Mouse (Mus musculus) liver, postnatal 0 days (tissue): ENCODE data around the gene Chst15. TPM values are rescaled to one million over a fixed set of nuclear protein-coding genes. Genes with fewer than 3 reads are reported as not detected.

Source experiments
- ATAC-seq: fragments of 200-750 bp; cut with Nextera tagmentation; 2 replicates; pipeline ENCODE4 v1.8.0; 2017; ENCODE audit warnings: mild to moderate bottlenecking, moderate library complexity
- DNase-seq: peaks from one replicate; pipeline ENCODE4 v3.0.0-alpha.2; 2016
- H3K27ac ChIP-seq: fragments of 300-500 bp; sonication (generic); 2 replicates; pipeline ENCODE4 v1.5.1; 2014; ENCODE audit warnings: antibody characterized with exemption, moderate library complexity, mild to moderate bottlenecking, low read depth
- H3K27me3 ChIP-seq: fragments of 300-500 bp; sonication (generic); 2 replicates; pipeline ENCODE4 v1.6.1; 2014; ENCODE audit warnings: low read length, control low read depth, mixed read lengths; ENCODE audit not compliant: insufficient read depth
- H3K36me3 ChIP-seq: fragments of 300-500 bp; sonication (generic); replicated peaks from 2 replicates; pipeline ENCODE4 v1.6.1; 2014; ENCODE audit warnings: mild to moderate bottlenecking, control low read depth, low read length, moderate library complexity, mixed read lengths; ENCODE audit not compliant: insufficient read depth
- H3K4me1 ChIP-seq: fragments of 300-500 bp; sonication (generic); 2 replicates; pipeline ENCODE4 v1.6.1; 2014; ENCODE audit warnings: antibody characterized with exemption, mild to moderate bottlenecking, control low read depth; ENCODE audit not compliant: insufficient read depth
- H3K4me2 ChIP-seq: fragments of 300-500 bp; sonication (generic); 2 replicates; pipeline ENCODE4 v1.6.1; 2014; ENCODE audit warnings: low read depth, mild to moderate bottlenecking, low read length, moderate library complexity, mixed read lengths
- H3K4me3 ChIP-seq: fragments of 300-500 bp; sonication (generic); 2 replicates; pipeline ENCODE4 v1.5.1; 2014; ENCODE audit warnings: low read depth, low read length
- H3K9ac ChIP-seq: fragments of 300-500 bp; sonication (generic); replicated peaks from 2 replicates; pipeline ENCODE4 v1.6.1; 2014; ENCODE audit warnings: mild to moderate bottlenecking, moderate library complexity
- H3K9me3 ChIP-seq: fragments of 300-500 bp; sonication (generic); 2 replicates; pipeline ENCODE4 v1.6.1; 2016; ENCODE audit warnings: mild to moderate bottlenecking, control low read depth, low read length, mixed read lengths
- CTCF ChIP-seq: sonication (generic); IDR thresholded peaks from 2 replicates; pipeline ENCODE4 v1.5.1; 2016; ENCODE audit warnings: antibody characterized with exemption, low read depth
- EP300 ChIP-seq: IDR thresholded peaks from 2 replicates; pipeline ENCODE4 v1.6.1; 2016; ENCODE audit warnings: antibody characterized with exemption, low read depth, mild to moderate bottlenecking
- WGBS: fragments of 180-500 bp; shearing (Covaris S2); extraction: QIAGEN DNeasy Blood & Tissue Kit; methylation state at CpG from one replicate; pipeline ENCODE4 v1.1.7; 2014; ENCODE audit not compliant: insufficient replicate concordance; 5-methylcytosine and 5-hydroxymethylcytosine counted together
- polyA plus RNA-seq: library from polyadenylated mRNA; unstranded; fragments of >200 nt; fragmentation: Nextera tagmentation; extraction: Ambion mirVana; gene quantifications from 2 replicates; pipeline ENCODE4 v1.2.1, GENCODE M21; 2015

Gene Chst15
- polyA plus RNA-seq, 1 experiment from 2014 or later = 5.4 TPM

DNA sequence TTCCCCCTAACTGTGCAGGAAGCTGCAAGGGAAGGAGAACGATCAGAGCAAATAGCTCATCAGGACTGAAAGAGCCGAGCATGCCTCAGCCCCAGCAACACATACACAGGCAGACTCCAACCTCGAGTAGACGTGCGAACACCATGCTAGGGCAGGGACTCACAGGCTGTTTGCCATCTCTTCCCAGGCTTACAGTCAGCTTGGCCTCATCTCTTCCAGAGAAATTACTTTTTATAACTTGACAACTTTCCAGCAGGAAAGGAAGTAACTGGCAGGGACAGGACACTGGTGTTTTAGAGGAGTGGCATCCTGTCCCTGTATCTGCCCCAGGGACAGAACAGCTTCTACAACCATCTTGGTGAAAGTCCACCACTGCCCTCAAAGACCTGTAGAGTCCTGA, 73.8 kb downstream of the Chst15 start:
- TF ChIP-seq CTCF = no peak
- TF ChIP-seq EP300 = no peak
- H3K9me3 ChIP-seq = no peaks in the 10 kb centered on the region
- H3K36me3 ChIP-seq = peaks cover 6% of the 10 kb centered on the region; the same call in 1 of the 2 replicates
- no peak overlapping the region for H3K27ac ChIP-seq
- 59% methylated on average over 5 of the region's 5 CpGs for WGBS
- no peak overlapping the region for H3K9ac ChIP-seq
- H3K4me3 ChIP-seq = no peak overlapping the region
- H3K4me1 ChIP-seq = 0 out of 2 replicates have a peak, but pooled peaks cover 3% of the 10 kb centered on the region
- ATAC-seq (no peak; the same call in 1 of the 2 replicates), DNase-seq (no peak)
- no peak overlapping the region for H3K4me2 ChIP-seq
- H3K27me3 ChIP-seq = no peaks in the 10 kb centered on the region

DNA sequence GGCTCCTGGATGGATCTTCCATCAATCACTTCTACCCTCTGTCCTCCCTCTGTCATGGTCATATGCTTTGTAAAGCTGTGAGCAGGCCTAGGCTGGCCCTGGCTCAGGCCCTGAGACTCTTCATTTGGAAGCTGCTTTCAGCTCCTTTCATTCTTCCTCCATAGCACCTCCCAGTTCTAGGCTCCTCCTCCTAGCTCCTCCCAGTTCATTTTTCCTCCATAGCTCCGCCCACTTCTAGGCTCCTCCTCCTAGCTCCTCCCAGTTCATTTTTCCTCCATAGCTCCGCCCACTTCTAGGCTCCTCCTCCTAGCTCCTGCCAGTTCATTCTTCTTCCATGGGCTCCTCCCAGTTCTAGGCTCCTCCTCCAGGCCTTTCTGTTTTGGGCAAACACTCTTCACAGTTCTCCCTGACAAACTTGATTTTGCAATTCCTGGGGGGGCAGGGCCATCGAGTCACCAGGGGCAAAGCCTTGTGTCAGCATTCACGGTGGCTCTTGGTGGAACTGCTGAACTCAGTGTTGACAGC, 74.3 kb downstream of the Chst15 start:
- Histone ChIP-seq H3K4me3 (no peak overlapping the region), H3K9ac (no peak overlapping the region), H3K27ac (no peak overlapping the region), H3K36me3 (peaks cover 9% of the 10 kb centered on the region), H3K27me3 (no peaks in the 10 kb centered on the region), H3K4me1 (0 out of 2 replicates have a peak, but pooled peaks cover 3% of the 10 kb centered on the region), H3K9me3 (no peaks in the 10 kb centered on the region), H3K4me2 (no peak overlapping the region)
- ATAC-seq = peak; percentile 90
- 37% methylated on average over 4 of the region's 4 CpGs for WGBS
- peak; percentile 81 for DNase-seq
- TF ChIP-seq CTCF (no peak), EP300 (no peak)

DNA sequence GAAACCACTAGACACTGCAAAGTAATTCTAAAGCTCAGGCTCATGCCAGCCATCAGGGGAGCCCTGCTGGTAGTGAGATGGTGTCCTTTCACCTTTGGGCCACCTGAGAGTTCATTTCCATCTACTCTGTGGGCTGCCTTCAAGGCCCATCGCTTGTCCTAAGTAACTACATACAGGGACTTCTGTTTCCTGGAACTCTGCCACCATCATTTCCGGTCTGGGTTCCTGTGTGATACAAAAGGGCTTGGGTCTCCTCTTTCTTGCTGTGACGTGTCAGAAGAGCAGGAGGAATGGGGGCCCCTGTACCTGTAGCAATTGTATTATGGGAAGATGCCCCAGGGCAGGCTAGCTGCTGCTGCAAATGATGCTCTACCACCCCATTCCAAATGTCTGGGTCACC, 78.1 kb downstream of the Chst15 start:
- 63% methylated on average over 3 of the region's 3 CpGs for WGBS
- H3K27ac ChIP-seq = no peak overlapping the region
- no peak overlapping the region for H3K4me3 ChIP-seq
- ATAC-seq (no peak), DNase-seq (no peak)
- no peaks in the 10 kb centered on the region for H3K9me3 ChIP-seq
- TF ChIP-seq CTCF (no peak), EP300 (no peak)
- no peak overlapping the region for H3K9ac ChIP-seq
- H3K36me3 ChIP-seq = peaks cover 8% of the 10 kb centered on the region
- H3K27me3 ChIP-seq = no peaks in the 10 kb centered on the region
- no peak overlapping the region for H3K4me2 ChIP-seq
- H3K4me1 ChIP-seq = 0 out of 2 replicates have a peak, but pooled peaks cover 3% of the 10 kb centered on the region

DNA sequence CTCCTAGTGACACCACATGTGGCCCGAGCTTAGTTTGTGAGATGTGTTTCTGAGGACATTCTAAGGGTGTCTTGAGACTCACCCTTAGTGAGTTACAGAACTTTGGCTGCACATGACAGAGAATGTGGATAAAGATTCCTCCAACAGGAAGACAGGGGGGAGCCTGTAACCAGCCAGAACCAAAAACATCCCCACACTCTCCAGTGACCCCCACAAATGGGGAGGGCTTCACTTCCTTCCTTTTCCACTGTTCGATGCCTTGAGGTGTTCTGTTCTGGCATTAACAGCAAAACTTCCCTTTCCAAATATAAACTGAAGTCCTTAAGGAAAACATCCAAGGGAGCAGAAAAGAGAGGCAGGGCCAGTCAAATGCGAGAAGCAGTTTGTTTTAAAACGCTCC, 79.8 kb downstream of the Chst15 start:
- Histone ChIP-seq H3K36me3 (peaks cover 8% of the 10 kb centered on the region), H3K27me3 (no peaks in the 10 kb centered on the region), H3K4me2 (no peak overlapping the region), H3K9me3 (no peaks in the 10 kb centered on the region), H3K4me3 (no peak overlapping the region), H3K9ac (no peak overlapping the region), H3K4me1 (no peaks in the 10 kb centered on the region), H3K27ac (no peak overlapping the region)
- ATAC-seq = no peak
- DNase-seq = no peak
- TF ChIP-seq CTCF (no peak), EP300 (0 out of 2 replicates have a peak, but pooled peaks have one; percentile 15)
- WGBS = 62% methylated on average over 4 of the region's 4 CpGs

DNA sequence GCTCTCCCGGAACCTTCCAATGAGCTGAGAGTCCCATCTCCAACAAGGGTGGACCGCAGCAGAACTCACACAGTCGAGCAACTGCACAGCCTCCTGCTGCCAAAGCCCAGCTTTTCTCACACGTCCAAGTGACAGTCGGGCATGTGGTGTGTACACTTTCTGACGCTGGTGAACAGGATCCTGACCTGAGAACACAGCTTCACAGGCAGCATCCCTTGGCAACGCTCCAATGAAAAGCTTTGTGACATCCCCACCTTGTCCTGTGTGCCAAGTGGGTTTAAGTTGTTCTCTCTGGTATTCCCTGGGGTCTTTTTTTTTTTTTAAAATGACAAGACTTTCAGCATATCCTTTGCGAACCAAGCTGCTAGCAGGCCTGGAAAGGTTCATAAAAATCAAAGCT, 80.2 kb downstream of the Chst15 start:
- no peak for ATAC-seq
- no peaks in the 10 kb centered on the region for H3K4me1 ChIP-seq
- H3K9ac ChIP-seq = no peak overlapping the region
- 82% methylated on average over 8 of the region's 8 CpGs for WGBS
- TF ChIP-seq EP300 (no peak), CTCF (no peak)
- H3K4me2 ChIP-seq = no peak overlapping the region
- no peak overlapping the region for H3K27ac ChIP-seq
- H3K27me3 ChIP-seq = no peaks in the 10 kb centered on the region
- H3K9me3 ChIP-seq = no peaks in the 10 kb centered on the region
- H3K36me3 ChIP-seq = peaks cover 8% of the 10 kb centered on the region
- no peak for DNase-seq
- no peak overlapping the region for H3K4me3 ChIP-seq

DNA sequence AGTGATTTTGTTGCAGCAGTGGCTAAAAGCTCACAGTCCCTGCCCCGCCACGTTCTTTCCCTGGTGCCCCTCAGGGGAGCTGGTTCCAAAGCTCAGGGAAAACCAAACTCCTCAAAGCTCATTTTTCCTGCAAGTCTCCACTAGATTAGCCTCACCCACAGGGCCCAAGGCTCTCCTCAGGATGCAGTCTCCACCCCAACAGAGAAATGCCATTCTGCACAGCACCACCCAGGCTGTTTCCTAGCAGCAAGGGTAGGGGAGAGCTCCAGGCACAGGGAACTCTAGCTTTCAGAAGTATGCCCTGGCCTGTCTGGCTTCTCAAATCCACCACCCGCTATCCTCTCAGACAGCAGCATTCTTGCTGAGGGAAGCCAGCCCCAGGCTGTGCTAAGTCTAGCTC, 82.8 kb downstream of the Chst15 start:
- Histone ChIP-seq H3K36me3 (peaks cover 4% of the 10 kb centered on the region; the same call in 1 of the 2 replicates), H3K9me3 (no peaks in the 10 kb centered on the region), H3K4me1 (no peaks in the 10 kb centered on the region), H3K27me3 (no peaks in the 10 kb centered on the region), H3K27ac (no peak overlapping the region), H3K9ac (no peak overlapping the region), H3K4me2 (no peak overlapping the region), H3K4me3 (no peak overlapping the region)
- no peak for DNase-seq
- 78% methylated on average over 3 of the region's 3 CpGs for WGBS
- no peak for ATAC-seq
- TF ChIP-seq EP300 (no peak), CTCF (no peak)
